Mouse (Mus musculus): ENCODE results near the gene Rab3c. TPM values are rescaled to one million over a fixed set of nuclear protein-coding genes. Genes with fewer than 3 reads are reported as not detected.

Rab3c gene
- polyA plus RNA-seq, 1 experiment from 2014 or later = 0.55 TPM

GRCm38 (mm10) chr13:110166622-110167330 lies 114.0 kb downstream of the Rab3c start:
- ATAC-seq (ENCODE audit: insufficient number of reproducible peaks, insufficient read depth, low FRiP score, low read depth) = no peak
- H3K9ac ChIP-seq (ENCODE audit: low read length) = no peak overlapping the region
- H3K27ac ChIP-seq (replicated peaks in 1 of 2; ENCODE audit: control insufficient read depth in 1 of 2, insufficient read depth in 1 of 2, low read depth in 2 of 2, low read length in 2 of 2) = no peak overlapping the region
- no peaks in the 10 kb centered on the region for H3K36me3 ChIP-seq (ENCODE audit: control insufficient read depth, insufficient read depth, low read length)
- no peaks in the 10 kb centered on the region for H3K27me3 ChIP-seq (ENCODE audit: control insufficient read depth, insufficient read depth, low read length)
- no peaks in the 10 kb centered on the region for H3K9me3 ChIP-seq (ENCODE audit: control insufficient read depth, low read length)
- no peaks in the 10 kb centered on the region for H3K4me1 ChIP-seq (ENCODE audit: control insufficient read depth in 2 of 2, insufficient read depth in 2 of 2, low read length in 2 of 2)
- H3K4me3 ChIP-seq (ENCODE audit: control insufficient read depth in 1 of 2, insufficient read depth in 1 of 2, low read depth in 1 of 2, low read length in 2 of 2) = no peak overlapping the region
- 87% methylated on average over 3 of the region's 3 CpGs for WGBS
- no peak overlapping the region for H3K4me2 ChIP-seq (ENCODE audit: low read length)

GRCm38 (mm10) chr13:110159980-110160379 lies 120.8 kb downstream of the Rab3c start:
- Histone ChIP-seq H3K27ac (replicated peaks in 1 of 2; ENCODE audit: control insufficient read depth in 1 of 2, insufficient read depth in 1 of 2, low read depth in 2 of 2, low read length in 2 of 2) (no peak overlapping the region), H3K36me3 (ENCODE audit: control insufficient read depth, insufficient read depth, low read length) (no peaks in the 10 kb centered on the region), H3K27me3 (ENCODE audit: control insufficient read depth, insufficient read depth, low read length) (no peaks in the 10 kb centered on the region), H3K4me2 (ENCODE audit: low read length) (no peak overlapping the region), H3K4me1 (ENCODE audit: control insufficient read depth in 2 of 2, insufficient read depth in 2 of 2, low read length in 2 of 2) (no peaks in the 10 kb centered on the region), H3K4me3 (ENCODE audit: control insufficient read depth in 1 of 2, insufficient read depth in 1 of 2, low read depth in 1 of 2, low read length in 2 of 2) (no peak overlapping the region), H3K9me3 (ENCODE audit: control insufficient read depth, low read length) (no peaks in the 10 kb centered on the region), H3K9ac (ENCODE audit: low read length) (no peak overlapping the region)
- WGBS = 77% methylated on average over 4 of the region's 4 CpGs
- ATAC-seq (ENCODE audit: insufficient number of reproducible peaks, insufficient read depth, low FRiP score, low read depth) = no peak

GRCm38 (mm10) chr13:110158588-110159519 lies 121.9 kb downstream of the Rab3c start:
- Histone ChIP-seq H3K4me1 (ENCODE audit: control insufficient read depth in 2 of 2, insufficient read depth in 2 of 2, low read length in 2 of 2) (no peaks in the 10 kb centered on the region), H3K4me2 (ENCODE audit: low read length) (no peak overlapping the region), H3K27me3 (ENCODE audit: control insufficient read depth, insufficient read depth, low read length) (no peaks in the 10 kb centered on the region), H3K9ac (ENCODE audit: low read length) (no peak overlapping the region), H3K36me3 (ENCODE audit: control insufficient read depth, insufficient read depth, low read length) (no peaks in the 10 kb centered on the region), H3K4me3 (ENCODE audit: control insufficient read depth in 1 of 2, insufficient read depth in 1 of 2, low read depth in 1 of 2, low read length in 2 of 2) (no peak overlapping the region), H3K9me3 (ENCODE audit: control insufficient read depth, low read length) (no peaks in the 10 kb centered on the region), H3K27ac (replicated peaks in 1 of 2; ENCODE audit: control insufficient read depth in 1 of 2, insufficient read depth in 1 of 2, low read depth in 2 of 2, low read length in 2 of 2) (no peak overlapping the region)
- 74% methylated on average over 7 of the region's 7 CpGs for WGBS
- no peak for ATAC-seq (ENCODE audit: insufficient number of reproducible peaks, insufficient read depth, low FRiP score, low read depth)

GRCm38 (mm10) chr13:110145545-110145944 lies 135.3 kb downstream of the Rab3c start:
- Histone ChIP-seq H3K27ac (replicated peaks in 1 of 2; ENCODE audit: control insufficient read depth in 1 of 2, insufficient read depth in 1 of 2, low read depth in 2 of 2, low read length in 2 of 2) (no peak overlapping the region), H3K4me1 (ENCODE audit: control insufficient read depth in 2 of 2, insufficient read depth in 2 of 2, low read length in 2 of 2) (no peaks in the 10 kb centered on the region), H3K36me3 (ENCODE audit: control insufficient read depth, insufficient read depth, low read length) (no peaks in the 10 kb centered on the region), H3K4me3 (ENCODE audit: control insufficient read depth in 1 of 2, insufficient read depth in 1 of 2, low read depth in 1 of 2, low read length in 2 of 2) (no peak overlapping the region), H3K9ac (ENCODE audit: low read length) (no peak overlapping the region), H3K9me3 (ENCODE audit: control insufficient read depth, low read length) (no peaks in the 10 kb centered on the region), H3K4me2 (ENCODE audit: low read length) (no peak overlapping the region), H3K27me3 (ENCODE audit: control insufficient read depth, insufficient read depth, low read length) (no peaks in the 10 kb centered on the region)
- no peak for ATAC-seq (ENCODE audit: insufficient number of reproducible peaks, insufficient read depth, low FRiP score, low read depth)
- 43% methylated on average over 3 of the region's 3 CpGs for WGBS

- no peak overlapping the region for H3K9ac ChIP-seq (ENCODE audit: low read length)
- H3K27me3 ChIP-seq (ENCODE audit: control insufficient read depth, insufficient read depth, low read length) = no peaks in the 10 kb centered on the region
- H3K4me3 ChIP-seq (ENCODE audit: control insufficient read depth in 1 of 2, insufficient read depth in 1 of 2, low read depth in 1 of 2, low read length in 2 of 2) = no peak overlapping the region
- no peaks in the 10 kb centered on the region for H3K9me3 ChIP-seq (ENCODE audit: control insufficient read depth, low read length)
- ATAC-seq (ENCODE audit: insufficient number of reproducible peaks, insufficient read depth, low FRiP score, low read depth) = no peak
- no peaks in the 10 kb centered on the region for H3K36me3 ChIP-seq (ENCODE audit: control insufficient read depth, insufficient read depth, low read length)
- no peaks in the 10 kb centered on the region for H3K4me1 ChIP-seq (ENCODE audit: control insufficient read depth in 2 of 2, insufficient read depth in 2 of 2, low read length in 2 of 2)
- 61% methylated on average over 8 of the region's 8 CpGs for WGBS
- no peak overlapping the region for H3K4me2 ChIP-seq (ENCODE audit: low read length)
- no peak overlapping the region for H3K27ac ChIP-seq (replicated peaks in 1 of 2; ENCODE audit: control insufficient read depth in 1 of 2, insufficient read depth in 1 of 2, low read depth in 2 of 2, low read length in 2 of 2)
Observed at GRCm38 (mm10) chr13:110145019-110145418, 135.8 kb downstream of the Rab3c start.

- WGBS = 66% methylated on average over 5 of the region's 5 CpGs
- no peaks in the 10 kb centered on the region for H3K27me3 ChIP-seq (ENCODE audit: control insufficient read depth, insufficient read depth, low read length)
- no peaks in the 10 kb centered on the region; a peak in 1 of 4 replicates for H3K4me1 ChIP-seq (ENCODE audit: control insufficient read depth in 2 of 2, insufficient read depth in 2 of 2, low read length in 2 of 2)
- no peak overlapping the region for H3K9ac ChIP-seq (ENCODE audit: low read length)
- no peaks in the 10 kb centered on the region for H3K9me3 ChIP-seq (ENCODE audit: control insufficient read depth, low read length)
- H3K36me3 ChIP-seq (ENCODE audit: control insufficient read depth, insufficient read depth, low read length) = no peaks in the 10 kb centered on the region
- no peak for ATAC-seq (ENCODE audit: insufficient number of reproducible peaks, insufficient read depth, low FRiP score, low read depth)
- H3K27ac ChIP-seq (replicated peaks in 1 of 2; ENCODE audit: control insufficient read depth in 1 of 2, insufficient read depth in 1 of 2, low read depth in 2 of 2, low read length in 2 of 2) = no peak overlapping the region
- H3K4me3 ChIP-seq (ENCODE audit: control insufficient read depth in 1 of 2, insufficient read depth in 1 of 2, low read depth in 1 of 2, low read length in 2 of 2) = no peak overlapping the region
- H3K4me2 ChIP-seq (ENCODE audit: low read length) = no peak overlapping the region
Observed at GRCm38 (mm10) chr13:110139339-110139738, 141.5 kb downstream of the Rab3c start.

- WGBS = 58% methylated on average over 5 of the region's 5 CpGs
- ATAC-seq (ENCODE audit: insufficient number of reproducible peaks, insufficient read depth, low FRiP score, low read depth) = no peak
- Histone ChIP-seq H3K36me3 (ENCODE audit: control insufficient read depth, insufficient read depth, low read length) (no peaks in the 10 kb centered on the region), H3K4me3 (ENCODE audit: control insufficient read depth in 1 of 2, insufficient read depth in 1 of 2, low read depth in 1 of 2, low read length in 2 of 2) (no peak overlapping the region), H3K4me2 (ENCODE audit: low read length) (no peak overlapping the region), H3K9ac (ENCODE audit: low read length) (no peak overlapping the region), H3K27me3 (ENCODE audit: control insufficient read depth, insufficient read depth, low read length) (no peaks in the 10 kb centered on the region), H3K4me1 (ENCODE audit: control insufficient read depth in 2 of 2, insufficient read depth in 2 of 2, low read length in 2 of 2) (no peaks in the 10 kb centered on the region; a peak in 1 of 4 replicates), H3K9me3 (ENCODE audit: control insufficient read depth, low read length) (no peaks in the 10 kb centered on the region), H3K27ac (replicated peaks in 1 of 2; ENCODE audit: control insufficient read depth in 1 of 2, insufficient read depth in 1 of 2, low read depth in 2 of 2, low read length in 2 of 2) (no peak overlapping the region)
Observed at GRCm38 (mm10) chr13:110138644-110139043, 142.2 kb downstream of the Rab3c start.

Data from heart, embryonic 14.5 days (tissue).